Mouse (Mus musculus) neural tube, embryonic 14.5 days (tissue): ENCODE measurements at regions not wholly inside any gene's neighbourhood (a gene's known extent, or its start where the extent isn't known, plus 50 kb on each side); places are given as distances from the start of the nearest gene placed in this dataset.

Experiments
- ATAC-seq: fragments of 200-750 bp; cut with Nextera tagmentation; 2 replicates; pipeline ENCODE4 v1.8.0; 2017; ENCODE audit warnings: low read depth, mild to moderate bottlenecking, moderate TSS enrichment, moderate library complexity
- H3K27ac ChIP-seq: fragments of 300-500 bp; sonication (generic); 2 replicates; pipeline ENCODE4 v1.5.1; 2014; ENCODE audit warnings: low read depth, mild to moderate bottlenecking, control low read depth, low read length, moderate library complexity, mixed read lengths
- H3K27me3 ChIP-seq: fragments of 300-500 bp; sonication (generic); 2 replicates; pipeline ENCODE4 v1.6.1; 2014; ENCODE audit warnings: low read length; ENCODE audit not compliant: control insufficient read depth, insufficient read depth
- H3K36me3 ChIP-seq: fragments of 300-500 bp; sonication (generic); 2 replicates; pipeline ENCODE4 v1.6.1; 2014; ENCODE audit warnings: low read length, mixed read lengths; ENCODE audit not compliant: control insufficient read depth, insufficient read depth
- H3K4me1 ChIP-seq: fragments of 300-500 bp; sonication (generic); 2 replicates; pipeline ENCODE4 v1.6.1; 2014; ENCODE audit warnings: low read length; ENCODE audit not compliant: control insufficient read depth, insufficient read depth
- H3K4me2 ChIP-seq: fragments of 300-500 bp; sonication (generic); 2 replicates; pipeline ENCODE4 v1.6.1; 2014; ENCODE audit warnings: mild to moderate bottlenecking, low read depth, low read length, control low read depth
- H3K4me3 ChIP-seq: fragments of 300-500 bp; sonication (generic); 2 replicates; pipeline ENCODE4 v1.5.1; 2014; ENCODE audit warnings: low read depth, low read length, control low read depth, mixed read lengths
- H3K9ac ChIP-seq: fragments of 300-500 bp; sonication (generic); replicated peaks from 2 replicates; pipeline ENCODE4 v1.6.1; 2014; ENCODE audit warnings: low read depth, mild to moderate bottlenecking, control low read depth, low read length, mixed read lengths
- H3K9me3 ChIP-seq: fragments of 300-500 bp; sonication (generic); 2 replicates; pipeline ENCODE4 v1.6.1; 2016; ENCODE audit warnings: low read length; ENCODE audit not compliant: control insufficient read depth
- WGBS: fragments of 180-500 bp; shearing (Covaris S2); extraction: QIAGEN DNeasy Blood & Tissue Kit; methylation state at CpG from one replicate; pipeline ENCODE4 v1.1.7; 2014; 5-methylcytosine and 5-hydroxymethylcytosine counted together

DNA sequence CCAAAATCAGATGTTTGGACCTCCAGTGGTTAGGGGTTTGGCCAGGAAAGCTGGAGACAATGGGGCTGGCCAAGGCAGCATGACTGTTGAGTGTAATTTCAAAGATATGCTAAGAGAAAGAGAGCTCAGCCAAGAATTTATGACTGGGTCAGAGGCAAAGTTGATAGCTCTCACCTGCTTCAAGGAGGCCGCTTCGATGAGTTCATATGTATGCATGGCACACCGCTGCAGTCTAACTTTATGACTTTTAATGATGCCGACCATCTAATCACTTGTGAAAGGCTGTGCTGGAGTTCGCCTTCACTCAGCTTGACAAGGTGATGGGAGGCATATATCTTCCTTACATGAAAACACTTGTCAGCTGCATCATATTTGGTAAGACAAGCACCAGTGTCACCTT lies 225.4 kb upstream of the Ednra start:
- no peak overlapping the region for H3K4me3 ChIP-seq
- ATAC-seq = no peak; the same call in 1 of the 2 replicates
- H3K27me3 ChIP-seq = no peaks in the 10 kb centered on the region
- H3K27ac ChIP-seq = no peak overlapping the region
- H3K9ac ChIP-seq = no peak overlapping the region
- no peaks in the 10 kb centered on the region for H3K4me1 ChIP-seq
- 73% methylated on average over 5 of the region's 5 CpGs for WGBS
- H3K36me3 ChIP-seq = no peaks in the 10 kb centered on the region
- no peak overlapping the region for H3K4me2 ChIP-seq
- no peaks in the 10 kb centered on the region for H3K9me3 ChIP-seq

DNA sequence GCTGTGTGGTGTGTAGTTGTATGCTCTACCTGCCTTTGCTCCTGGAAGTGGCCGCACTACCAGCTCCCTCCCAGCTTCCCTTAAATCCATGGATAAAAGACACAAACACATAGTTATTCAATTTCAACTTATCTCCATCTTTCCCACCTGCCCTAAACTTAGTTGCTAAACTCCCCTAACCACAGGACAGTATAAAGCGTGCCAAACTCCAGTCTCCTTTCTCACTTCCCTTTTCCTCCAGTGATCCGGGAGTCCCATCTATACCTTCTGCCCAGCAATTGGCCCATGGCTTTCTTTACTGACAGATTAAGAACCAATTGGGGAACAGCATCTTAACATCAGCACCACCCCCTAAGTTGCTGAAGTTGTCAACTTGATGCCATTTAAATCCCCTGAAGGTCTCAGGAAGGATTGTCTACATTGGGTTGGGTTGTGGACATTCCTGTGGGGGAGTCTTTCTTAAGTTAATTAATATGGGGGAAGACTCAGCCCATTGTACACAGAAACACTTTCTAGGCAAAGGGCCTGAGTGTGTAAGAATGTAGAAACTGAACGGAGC lies 234.6 kb upstream of the Ednra start:
- H3K4me1 ChIP-seq = no peaks in the 10 kb centered on the region
- no peaks in the 10 kb centered on the region for H3K9me3 ChIP-seq
- H3K36me3 ChIP-seq = no peaks in the 10 kb centered on the region
- no peak for ATAC-seq
- no peak overlapping the region for H3K9ac ChIP-seq
- no peak overlapping the region for H3K4me3 ChIP-seq
- no peak overlapping the region for H3K4me2 ChIP-seq
- 86% methylated on average over 4 of the region's 4 CpGs for WGBS
- no peak overlapping the region for H3K27ac ChIP-seq
- H3K27me3 ChIP-seq = no peaks in the 10 kb centered on the region

DNA sequence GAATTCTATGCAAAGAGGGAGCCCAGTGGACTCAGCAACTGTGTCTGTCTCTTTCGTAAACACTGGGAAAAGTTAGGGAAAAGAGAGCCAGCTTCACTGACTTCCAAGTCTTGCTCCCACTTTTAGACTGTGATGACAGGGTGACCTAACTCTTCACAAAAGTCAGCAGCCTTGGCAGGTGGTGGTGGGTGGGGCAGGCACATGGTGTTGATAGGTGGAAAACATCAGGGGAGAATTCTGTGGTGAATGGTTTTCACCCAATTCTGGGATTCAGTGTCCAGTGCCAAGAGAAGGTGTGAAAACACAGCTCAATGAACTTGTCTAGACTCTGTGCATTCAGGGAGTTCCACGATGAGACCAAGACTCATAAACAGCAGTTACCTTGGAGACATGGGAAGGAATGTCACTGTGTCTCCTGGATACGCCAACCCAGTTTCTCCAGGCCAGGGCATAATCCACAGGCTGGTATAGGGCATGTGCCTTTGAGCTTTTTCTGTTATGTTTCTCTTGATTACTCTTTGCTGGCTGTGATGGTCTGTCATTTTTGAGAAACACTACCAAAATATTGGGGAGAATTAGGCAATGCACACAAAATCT lies 238.9 kb upstream of the Ednra start:
- Histone ChIP-seq H3K36me3 (no peaks in the 10 kb centered on the region), H3K9me3 (no peaks in the 10 kb centered on the region), H3K27ac (no peak overlapping the region), H3K4me2 (no peak overlapping the region), H3K27me3 (no peaks in the 10 kb centered on the region), H3K4me1 (no peaks in the 10 kb centered on the region), H3K4me3 (no peak overlapping the region), H3K9ac (no peak overlapping the region)
- ATAC-seq = peak; percentile 49; the same call in 1 of the 2 replicates
- WGBS = 45% methylated on average over 3 of the region's 3 CpGs

DNA sequence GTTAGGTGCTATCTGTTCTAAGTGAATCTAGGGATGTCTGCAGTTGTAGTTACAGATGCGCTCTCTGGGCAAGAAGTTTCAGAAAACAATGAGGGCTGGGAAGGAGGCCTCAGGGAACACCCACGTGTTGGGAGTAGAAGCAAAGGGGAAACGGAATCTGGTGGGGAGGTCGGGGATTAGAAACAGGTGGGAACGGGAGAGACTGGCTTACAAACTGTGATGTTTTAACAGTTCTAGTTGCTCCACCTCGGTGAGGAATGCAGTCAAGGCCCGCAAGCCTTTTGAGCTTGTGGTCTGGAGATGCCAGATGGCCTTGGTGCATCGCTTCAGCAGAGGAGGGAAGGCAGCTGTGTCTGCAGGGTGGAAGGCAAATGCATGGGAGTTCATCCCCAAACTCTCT lies 242.7 kb upstream of the Ttc29 start:
- H3K4me2 ChIP-seq = no peak overlapping the region
- no peaks in the 10 kb centered on the region for H3K4me1 ChIP-seq
- H3K9me3 ChIP-seq = no peaks in the 10 kb centered on the region
- ATAC-seq = no peak
- H3K9ac ChIP-seq = no peak overlapping the region
- WGBS = 86% methylated on average over 8 of the region's 8 CpGs
- H3K4me3 ChIP-seq = no peak overlapping the region
- H3K36me3 ChIP-seq = no peaks in the 10 kb centered on the region
- H3K27ac ChIP-seq = no peak overlapping the region
- no peaks in the 10 kb centered on the region for H3K27me3 ChIP-seq

DNA sequence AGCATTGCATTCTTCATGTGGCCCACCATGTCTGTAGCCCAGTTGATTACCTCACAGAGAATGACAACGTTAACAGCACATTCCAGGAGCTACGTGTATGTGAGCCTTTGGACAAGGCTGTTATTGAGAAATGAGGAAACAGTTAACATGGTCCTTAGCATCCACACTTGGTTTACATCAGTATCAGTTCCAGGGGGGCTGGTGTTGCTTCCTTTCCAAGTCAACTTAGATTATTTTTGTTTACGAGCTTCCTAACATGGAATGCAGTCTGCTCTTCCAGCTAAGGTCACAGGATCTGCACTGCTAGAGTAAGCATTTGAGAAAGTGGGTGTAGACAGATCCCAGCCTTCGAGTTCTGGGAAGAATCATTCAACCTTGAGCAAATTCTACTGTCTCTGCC lies 239.4 kb upstream of the Ttc29 start:
- H3K4me3 ChIP-seq = no peak overlapping the region
- 79% methylated on average over 4 of the region's 4 CpGs for WGBS
- H3K9ac ChIP-seq = no peak overlapping the region
- ATAC-seq = no peak
- H3K9me3 ChIP-seq = no peaks in the 10 kb centered on the region
- no peaks in the 10 kb centered on the region for H3K4me1 ChIP-seq
- H3K27ac ChIP-seq = no peak overlapping the region
- no peak overlapping the region for H3K4me2 ChIP-seq
- no peaks in the 10 kb centered on the region for H3K36me3 ChIP-seq
- H3K27me3 ChIP-seq = no peaks in the 10 kb centered on the region

DNA sequence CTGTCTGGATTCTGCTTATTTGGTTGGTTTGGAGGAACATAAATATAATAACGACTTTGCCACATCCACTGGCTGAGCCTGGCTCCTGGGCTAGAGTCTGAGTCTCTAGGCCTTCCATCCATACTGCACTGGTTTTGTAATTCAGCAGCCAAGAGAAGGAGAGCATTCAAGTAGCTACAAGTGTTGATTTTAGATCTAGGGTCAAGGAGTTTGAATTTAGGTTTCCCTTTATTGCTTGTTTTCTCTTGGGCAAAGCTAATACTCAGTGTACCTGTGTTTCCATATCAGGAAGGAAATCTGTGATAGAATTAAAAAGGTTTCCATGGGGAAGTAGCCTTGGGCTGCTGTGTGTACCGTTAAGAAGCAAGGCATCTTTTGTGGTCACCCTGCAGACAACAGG lies 234.0 kb upstream of the Ttc29 start:
- no peaks in the 10 kb centered on the region for H3K4me1 ChIP-seq
- H3K27ac ChIP-seq = no peak overlapping the region
- H3K36me3 ChIP-seq = no peaks in the 10 kb centered on the region
- H3K27me3 ChIP-seq = no peaks in the 10 kb centered on the region
- H3K9me3 ChIP-seq = no peaks in the 10 kb centered on the region
- WGBS = 69% methylated on average over 2 of the region's 2 CpGs
- no peak overlapping the region for H3K9ac ChIP-seq
- no peak overlapping the region for H3K4me2 ChIP-seq
- ATAC-seq = no peak
- no peak overlapping the region for H3K4me3 ChIP-seq

DNA sequence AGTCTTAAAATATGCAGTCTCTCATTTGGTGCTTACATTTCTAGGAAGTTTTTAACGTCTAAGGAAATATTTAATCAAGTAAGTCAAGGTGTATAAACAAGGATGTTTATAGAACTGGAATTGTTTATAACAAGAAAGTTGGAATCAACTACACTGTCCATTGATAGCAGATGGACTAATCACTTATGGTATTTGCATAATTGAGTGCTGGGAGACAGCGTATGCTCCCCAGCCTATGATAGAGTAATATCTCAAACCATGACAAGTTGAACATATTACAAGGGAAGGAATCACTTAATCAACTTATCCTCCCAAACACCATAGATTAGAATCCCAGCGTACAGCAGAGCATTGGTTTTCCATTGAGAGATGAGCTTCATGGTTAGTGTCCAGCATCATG lies 232.4 kb upstream of the Ttc29 start:
- Histone ChIP-seq H3K9ac (no peak overlapping the region), H3K4me3 (no peak overlapping the region), H3K27ac (no peak overlapping the region), H3K4me1 (no peaks in the 10 kb centered on the region), H3K27me3 (no peaks in the 10 kb centered on the region), H3K36me3 (no peaks in the 10 kb centered on the region), H3K9me3 (no peaks in the 10 kb centered on the region), H3K4me2 (no peak overlapping the region)
- 89% methylated on average over 3 of the region's 3 CpGs for WGBS
- ATAC-seq = no peak

DNA sequence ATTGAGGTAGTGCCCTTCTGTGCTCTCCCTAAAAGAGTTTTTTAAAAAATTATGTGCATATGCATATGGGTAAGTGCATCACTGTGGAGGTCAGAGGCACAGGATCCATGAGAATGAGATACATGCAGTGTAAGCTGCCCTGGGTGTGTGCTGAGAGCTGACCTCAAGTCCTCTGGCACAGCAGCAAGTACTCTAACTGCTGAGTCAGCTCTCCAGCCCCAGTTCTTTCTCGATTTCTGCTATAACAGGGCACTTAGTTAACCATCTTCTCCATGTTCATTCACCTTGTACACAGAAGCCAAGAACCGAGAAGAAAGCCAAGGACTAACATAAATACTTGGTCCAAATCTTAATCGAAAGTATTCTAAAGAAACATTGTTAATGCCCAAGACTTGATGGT lies 231.1 kb upstream of the Ttc29 start:
- ATAC-seq = no peak
- H3K9me3 ChIP-seq = no peaks in the 10 kb centered on the region
- H3K9ac ChIP-seq = no peak overlapping the region
- no peaks in the 10 kb centered on the region for H3K4me1 ChIP-seq
- no peaks in the 10 kb centered on the region for H3K36me3 ChIP-seq
- no peaks in the 10 kb centered on the region for H3K27me3 ChIP-seq
- H3K4me2 ChIP-seq = no peak overlapping the region
- WGBS = 88% methylated on average over 3 of the region's 3 CpGs
- no peak overlapping the region for H3K4me3 ChIP-seq
- H3K27ac ChIP-seq = no peak overlapping the region

DNA sequence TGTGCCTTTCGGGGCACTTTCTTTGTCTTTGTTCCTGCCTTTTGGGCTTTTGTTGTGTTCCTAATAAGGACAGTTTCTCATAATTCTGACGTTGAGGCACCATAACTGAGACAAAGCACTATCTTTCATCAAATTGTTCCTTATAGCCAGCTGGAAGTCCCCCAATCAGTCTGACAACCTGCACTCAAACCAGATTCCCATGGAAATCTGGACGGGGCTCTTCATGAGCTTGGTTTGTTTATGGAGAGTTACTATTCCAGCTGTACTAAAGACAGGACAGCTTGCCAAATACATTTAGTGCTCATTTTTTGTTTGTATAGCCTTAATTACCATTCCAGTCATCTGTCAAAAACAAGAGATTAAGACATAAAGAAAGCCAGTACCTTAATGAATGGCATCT lies 229.6 kb upstream of the Ttc29 start:
- H3K27me3 ChIP-seq = no peaks in the 10 kb centered on the region
- no peak overlapping the region for H3K27ac ChIP-seq
- no peak overlapping the region for H3K4me3 ChIP-seq
- no peaks in the 10 kb centered on the region for H3K36me3 ChIP-seq
- H3K9ac ChIP-seq = no peak overlapping the region
- no peak overlapping the region for H3K4me2 ChIP-seq
- WGBS = 66% methylated on average over 3 of the region's 3 CpGs
- no peaks in the 10 kb centered on the region for H3K4me1 ChIP-seq
- no peak for ATAC-seq
- no peaks in the 10 kb centered on the region for H3K9me3 ChIP-seq
